Mouse (Mus musculus): ENCODE data around the gene Gm20671.
"Not testable (repeated sequence)": the region's sequence is repeated elsewhere in the genome, so short reads cannot be mapped to it uniquely, and the experiment has no call there.

The Gm20671 gene

DNA sequence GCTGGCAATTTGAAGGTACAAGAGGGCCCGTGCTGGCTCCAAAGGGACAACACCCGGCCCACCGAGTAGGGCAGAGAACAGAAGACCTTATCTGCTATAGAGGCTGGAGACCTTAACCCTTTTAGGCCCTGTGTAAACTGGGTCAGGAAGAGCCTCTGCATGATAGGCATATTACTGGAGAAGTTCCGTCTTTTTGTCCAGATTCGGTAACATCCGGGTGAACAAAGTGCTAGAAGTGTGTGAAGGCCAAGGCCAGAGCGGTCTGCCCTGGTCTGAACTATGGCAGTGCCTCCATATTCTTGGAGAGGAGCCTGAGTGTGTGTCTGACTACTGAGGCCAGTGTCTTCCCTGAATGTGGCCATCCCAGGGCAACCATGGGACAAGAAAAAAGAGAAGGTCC lies at the start of gene Gm20671:
TSS of gene Gm20671 (minus strand) at position 101 of the 400 bp plus-strand sequence.
- no peak for DNase-seq (ENCODE audit: low spot score)

DNA sequence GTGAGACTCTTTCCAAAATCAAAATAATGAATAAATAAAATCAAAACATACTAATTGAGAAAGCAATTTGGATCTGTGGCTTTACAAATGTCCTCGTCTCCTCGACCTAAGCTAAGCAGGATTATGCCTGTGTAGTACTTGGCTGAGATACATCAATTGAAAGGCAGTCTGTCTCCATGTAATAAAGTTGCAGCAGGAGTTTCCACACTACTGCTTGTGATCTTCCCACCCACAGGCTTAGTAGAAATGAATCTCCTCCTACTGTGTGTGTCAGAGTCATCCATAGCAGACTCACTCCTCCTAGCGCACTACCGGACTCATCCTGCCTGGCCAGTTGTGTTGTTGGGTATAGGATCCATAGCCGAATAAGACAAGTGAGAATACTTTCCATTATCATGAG lies 45.4 kb upstream of the Gm20671 start:
- DNase-seq (ENCODE audit: low spot score) = no peak

DNA sequence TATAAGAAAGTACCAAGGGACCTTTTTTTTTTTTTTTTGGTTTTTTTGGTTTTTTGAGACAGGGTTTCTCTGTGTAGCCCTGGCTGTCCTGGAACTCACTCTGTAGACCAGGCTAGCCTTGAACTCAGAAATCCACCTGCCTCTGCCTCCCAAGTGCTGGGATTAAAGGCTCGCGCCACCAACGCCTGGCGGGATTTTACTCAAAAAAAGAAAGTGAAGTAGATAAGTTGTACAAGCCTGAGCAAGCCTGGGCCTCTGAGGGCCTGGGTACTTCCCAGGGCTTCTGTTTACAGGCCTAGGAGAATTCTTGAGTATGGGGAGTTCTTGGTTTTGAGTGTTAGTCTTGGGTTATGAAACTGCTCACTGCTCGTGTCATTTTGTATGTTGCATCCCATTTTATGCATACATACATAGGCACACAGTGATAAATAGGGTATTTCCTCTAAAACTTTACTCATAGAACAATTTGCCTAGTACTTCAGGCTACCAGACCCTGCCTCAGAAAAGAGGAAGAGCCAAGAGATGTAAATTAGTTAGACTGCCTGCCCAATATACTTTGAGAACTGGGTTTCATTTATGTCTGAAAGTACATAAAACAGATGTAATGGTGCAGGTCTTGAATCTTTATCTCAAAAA lies 42.6 kb upstream of the Gm20671 start:
- no peak for DNase-seq (ENCODE audit: low spot score)

DNA sequence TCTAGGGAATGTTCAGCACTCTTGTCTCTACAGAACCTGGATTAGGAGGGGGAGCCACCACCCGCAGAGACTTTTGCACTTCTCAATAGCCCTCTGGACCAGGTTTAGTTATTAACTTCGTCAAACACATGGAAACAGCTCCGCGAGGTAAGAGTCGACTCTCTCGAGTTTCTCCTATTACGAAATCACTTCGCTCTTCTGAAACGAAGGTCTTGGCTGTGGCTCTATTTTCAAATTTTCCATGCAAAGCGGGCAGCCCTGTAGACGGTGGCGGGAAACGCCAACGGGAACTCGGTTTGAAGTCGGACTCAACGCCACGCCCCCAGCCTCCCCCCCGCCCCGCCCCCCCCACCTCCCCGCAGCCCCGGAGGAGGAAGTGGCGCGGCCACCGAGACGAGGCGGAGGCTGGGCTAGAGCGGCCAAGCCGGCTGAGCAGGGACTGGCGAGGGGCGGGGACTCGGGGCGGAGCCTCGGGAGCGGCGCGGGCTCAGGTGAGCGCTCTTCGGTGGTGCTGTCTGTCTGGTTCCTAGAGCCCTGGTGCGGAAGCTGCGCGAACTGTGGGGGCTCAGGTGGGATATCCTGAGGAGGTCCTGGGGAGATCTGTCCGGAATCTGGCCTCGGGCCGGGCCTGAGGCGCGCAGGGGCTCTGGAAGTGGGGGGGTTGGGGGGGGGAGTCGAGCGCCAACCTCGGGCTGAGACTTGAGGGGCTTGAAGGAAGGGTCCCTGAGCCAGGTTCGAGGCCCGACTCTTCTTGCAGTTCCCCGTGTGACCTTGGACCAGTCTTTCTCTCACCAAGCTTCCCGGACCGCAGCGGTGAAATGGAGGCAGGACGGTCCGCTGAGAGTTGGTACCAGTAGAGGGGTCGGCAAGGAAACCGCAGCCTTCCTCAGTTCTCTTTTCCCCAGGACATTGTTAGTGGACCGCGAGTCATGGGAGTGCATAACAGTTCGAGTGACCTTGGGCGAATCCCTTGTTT lies 36.6 kb upstream of the Gm20671 start, which contains the start of gene Depdc5:
TSS of gene Depdc5 (plus strand) at position 449 of the 976 bp plus-strand sequence.
- peak; percentile 93 for DNase-seq (ENCODE audit: low spot score)

DNA sequence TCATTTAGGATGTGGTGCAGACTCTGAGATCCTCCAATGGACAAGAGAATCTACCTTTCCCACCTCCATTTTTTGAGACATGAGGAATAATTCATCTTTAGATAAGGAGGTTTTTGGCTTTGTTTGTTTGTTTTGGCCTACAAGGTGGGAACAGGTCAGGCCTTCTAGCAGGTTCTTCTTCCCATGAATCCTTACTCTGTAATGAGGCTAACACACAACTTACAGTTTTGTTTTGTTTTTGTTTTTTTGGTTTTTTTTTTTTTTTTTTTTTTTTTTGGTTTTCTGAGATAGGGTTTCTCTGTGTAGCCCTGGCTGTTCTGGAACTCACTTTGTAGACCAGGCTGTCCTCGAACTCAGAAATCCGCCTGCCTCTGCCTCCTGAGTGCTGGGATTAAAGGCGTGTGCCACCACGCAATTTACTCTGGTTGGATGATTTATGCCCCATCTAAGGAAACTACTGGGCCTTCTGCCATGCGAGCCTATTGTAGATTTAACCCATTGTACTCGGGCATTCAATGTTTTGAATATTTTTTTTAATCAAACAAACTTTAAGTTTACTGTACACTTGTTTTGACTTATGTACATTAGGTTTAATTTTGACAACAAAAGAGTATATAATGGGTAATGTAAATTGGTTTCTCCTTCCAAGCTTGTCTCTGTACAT lies 35.7 kb upstream of the Gm20671 start:
- DNase-seq (ENCODE audit: low spot score) = no peak

DNA sequence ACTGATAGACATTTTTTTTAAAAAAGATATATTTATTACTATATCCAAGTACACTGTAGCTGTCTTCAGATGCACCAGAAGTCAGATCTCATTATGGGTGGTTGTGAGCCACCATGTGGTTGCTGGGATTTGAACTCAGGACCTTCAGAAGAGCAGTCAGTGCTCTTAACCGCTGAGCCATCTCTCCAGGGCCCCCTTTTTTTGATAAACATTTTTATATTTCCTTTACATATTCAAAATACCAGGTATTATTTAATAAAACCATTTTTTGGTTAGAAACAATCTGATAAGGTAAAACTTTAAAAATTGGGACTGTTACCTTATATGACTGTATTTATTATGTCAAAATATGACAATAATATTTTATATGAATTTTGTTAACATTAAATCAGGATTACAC lies 34.2 kb upstream of the Gm20671 start:
- no peak for DNase-seq (ENCODE audit: low spot score)

DNA sequence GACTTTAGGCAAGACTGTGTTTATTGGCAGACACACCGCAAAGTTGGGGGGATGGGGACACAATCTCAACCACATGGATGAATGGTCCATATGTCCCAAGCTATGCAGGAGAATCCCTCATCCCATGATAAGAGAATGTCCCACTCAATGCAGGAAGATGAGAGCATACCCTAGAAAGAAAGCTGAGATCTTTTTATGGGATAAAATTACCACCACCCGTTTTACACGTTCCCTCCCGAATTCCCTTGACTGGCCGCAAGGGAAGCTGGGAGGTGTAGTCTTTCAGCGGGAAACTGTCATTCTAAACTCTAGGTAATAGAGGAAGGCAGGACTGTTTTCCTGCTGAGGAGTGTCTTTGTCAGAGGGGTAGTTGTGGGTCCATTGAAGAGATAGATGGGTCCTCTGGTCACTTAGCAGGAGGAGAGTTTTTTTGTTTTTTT lies 30.9 kb upstream of the Gm20671 start:
- DNase-seq (ENCODE audit: low spot score) = peak; percentile 27

DNA sequence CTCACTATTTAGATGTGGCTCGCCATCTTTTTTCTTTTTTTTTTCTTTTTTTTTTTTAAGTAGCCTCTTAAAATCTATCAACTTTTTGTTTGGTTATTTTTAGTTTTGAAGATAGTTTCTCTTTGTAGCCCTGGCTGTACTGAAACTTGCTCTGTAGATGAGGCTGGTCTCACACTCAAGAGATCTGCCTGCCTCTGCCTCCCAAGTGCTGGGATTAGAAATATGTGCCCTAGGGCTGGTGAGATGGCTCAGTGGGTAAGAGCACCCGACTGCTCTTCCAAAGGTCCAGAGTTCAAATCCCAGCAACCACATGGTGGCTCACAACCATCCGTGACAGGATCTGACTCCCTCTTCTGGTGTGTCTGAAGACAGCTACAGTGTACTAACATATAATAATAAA lies 28.4 kb upstream of the Gm20671 start:
- not testable (repeated sequence) for DNase-seq (ENCODE audit: low spot score)

DNA sequence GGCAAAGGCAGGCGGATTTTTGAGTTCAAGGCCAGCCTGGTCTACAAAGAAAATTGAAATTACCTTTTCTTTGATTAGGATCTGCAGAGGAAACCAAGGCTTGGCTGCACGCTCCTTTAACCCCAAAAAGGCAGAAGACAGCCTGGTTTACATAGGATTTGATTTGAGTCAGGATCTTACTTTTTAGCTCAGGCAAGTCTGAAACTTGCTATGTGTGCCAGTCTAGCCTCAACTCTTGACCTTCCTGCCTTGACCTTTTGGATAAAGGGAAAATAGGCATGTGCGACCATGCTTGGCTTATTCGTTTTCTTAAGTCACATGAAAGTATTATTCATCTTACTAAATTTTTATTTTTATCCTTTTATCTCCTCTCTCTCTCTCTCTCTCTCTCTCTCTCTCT lies 27.9 kb upstream of the Gm20671 start:
- no peak for DNase-seq (ENCODE audit: low spot score)

DNA sequence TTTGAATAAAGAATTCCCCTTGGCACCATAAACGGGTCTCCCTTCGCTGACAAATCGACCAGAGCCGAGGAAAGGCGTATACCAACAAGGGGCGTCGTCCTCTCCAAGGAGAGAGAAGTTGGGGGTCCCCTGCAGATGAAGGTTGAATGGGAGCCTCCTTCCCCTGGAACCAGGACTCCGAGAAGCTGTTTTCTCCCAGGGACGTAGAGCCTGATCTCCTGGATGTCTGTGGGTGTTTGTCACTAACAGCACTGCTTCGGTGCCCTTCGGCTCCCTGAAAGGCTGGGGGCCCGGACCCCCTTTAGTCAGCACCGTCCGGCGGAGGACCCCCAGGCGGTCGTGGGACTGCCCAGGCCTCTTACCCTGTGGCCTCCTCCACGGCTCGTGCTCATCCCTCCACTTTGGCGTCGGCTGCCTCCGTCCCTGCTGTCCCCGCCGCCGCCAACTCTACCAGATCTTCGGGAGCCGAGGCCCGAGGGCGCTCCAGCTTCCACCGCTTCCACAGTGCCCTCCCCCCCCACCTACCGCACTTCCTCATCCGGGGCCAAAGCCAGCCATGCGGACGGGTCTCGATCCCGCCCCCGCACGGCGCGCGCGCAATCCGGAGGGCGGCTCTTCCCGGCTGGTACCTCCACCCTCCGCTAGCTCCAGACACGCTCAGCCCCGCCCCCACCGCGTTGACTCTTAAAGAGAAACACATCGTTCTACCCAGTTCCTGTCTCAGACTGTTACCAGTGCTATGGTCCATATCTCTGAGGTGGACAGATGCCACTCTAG lies 27.0 kb upstream of the Gm20671 start, which contains the start of gene Prr14l:
TSS of gene Prr14l (minus strand) at position 526 of the 777 bp plus-strand sequence.
- peak; percentile 99 for DNase-seq (ENCODE audit: low spot score)

DNA sequence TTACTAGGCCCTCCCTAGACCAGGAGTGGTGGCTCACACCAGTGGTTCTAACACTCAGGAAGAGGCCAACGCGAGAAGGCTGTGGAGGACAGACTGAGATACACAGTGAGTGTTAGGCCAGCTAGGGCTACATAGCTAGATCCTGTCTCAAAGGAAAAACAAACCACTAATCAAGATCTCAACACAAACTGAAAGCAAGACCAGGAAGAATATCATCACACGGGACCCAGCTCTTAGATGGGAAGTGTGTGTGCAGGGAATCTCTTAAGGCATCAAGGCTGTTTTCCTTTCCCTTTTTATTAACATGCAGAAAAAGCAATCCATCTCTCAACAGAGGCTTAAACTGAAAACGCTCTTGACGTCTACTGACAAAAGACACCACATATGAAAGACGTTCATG lies 25.1 kb upstream of the Gm20671 start:
- DNase-seq (ENCODE audit: low spot score) = no peak

DNA sequence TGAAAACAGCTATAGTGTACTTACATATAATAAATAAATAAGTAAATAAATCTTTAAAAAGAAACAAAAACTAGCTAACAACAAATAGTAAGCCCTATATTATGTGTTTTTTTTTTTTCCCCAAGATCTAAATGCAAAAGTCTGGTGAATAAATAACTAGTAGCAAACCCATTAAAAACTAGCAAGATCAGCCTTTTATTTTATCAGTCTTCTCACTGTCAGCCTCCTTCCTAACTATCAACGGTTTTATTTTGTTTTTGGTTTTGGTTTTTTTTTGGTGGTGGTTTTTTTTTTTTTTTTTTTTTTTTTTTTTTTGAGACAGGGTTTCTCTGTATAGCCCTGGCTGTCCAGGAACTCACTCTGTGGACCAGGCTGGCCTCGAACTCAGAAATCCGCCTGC lies 22.7 kb upstream of the Gm20671 start:
- DNase-seq (ENCODE audit: low spot score) = not testable (repeated sequence)

DNA sequence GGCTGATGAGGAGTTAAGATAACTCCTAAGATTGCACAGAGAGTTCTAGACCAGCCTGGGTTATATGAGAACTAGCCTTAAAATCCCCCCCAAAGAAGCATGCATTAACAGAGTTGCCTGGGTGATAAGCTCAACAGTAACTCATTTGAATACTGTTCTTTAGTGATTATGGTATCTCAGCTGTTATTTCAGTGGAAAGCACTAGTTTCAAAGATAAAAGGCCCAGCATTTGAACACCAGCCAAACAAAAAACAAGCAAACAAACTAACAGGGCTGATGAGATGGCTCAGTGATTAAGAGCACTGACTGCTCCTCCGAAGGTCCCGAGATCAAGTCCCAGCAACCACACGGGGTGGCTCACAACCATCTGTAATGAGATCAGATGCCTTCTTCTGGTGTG lies 22.3 kb upstream of the Gm20671 start:
- no peak for DNase-seq (ENCODE audit: low spot score)

DNA sequence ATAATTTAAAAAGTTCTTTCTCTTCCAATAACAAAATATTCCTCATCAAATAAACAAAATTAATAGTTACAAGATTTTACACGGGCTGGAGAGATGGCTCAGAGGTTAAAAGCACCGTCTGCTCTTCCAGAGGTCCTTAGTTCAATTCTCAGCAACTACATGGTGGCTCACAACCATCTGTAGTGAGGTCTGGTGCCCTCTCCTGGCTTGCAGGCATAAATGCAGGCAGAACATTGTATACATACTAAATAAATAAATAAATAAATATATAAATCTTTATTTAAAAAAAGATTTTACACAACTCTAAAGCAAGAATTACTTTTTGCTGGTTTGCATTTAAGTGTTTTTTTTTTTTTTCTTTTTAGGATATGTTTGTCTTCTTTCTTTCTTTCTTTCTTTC lies 13.1 kb upstream of the Gm20671 start:
- no peak for DNase-seq (ENCODE audit: low spot score)

DNA sequence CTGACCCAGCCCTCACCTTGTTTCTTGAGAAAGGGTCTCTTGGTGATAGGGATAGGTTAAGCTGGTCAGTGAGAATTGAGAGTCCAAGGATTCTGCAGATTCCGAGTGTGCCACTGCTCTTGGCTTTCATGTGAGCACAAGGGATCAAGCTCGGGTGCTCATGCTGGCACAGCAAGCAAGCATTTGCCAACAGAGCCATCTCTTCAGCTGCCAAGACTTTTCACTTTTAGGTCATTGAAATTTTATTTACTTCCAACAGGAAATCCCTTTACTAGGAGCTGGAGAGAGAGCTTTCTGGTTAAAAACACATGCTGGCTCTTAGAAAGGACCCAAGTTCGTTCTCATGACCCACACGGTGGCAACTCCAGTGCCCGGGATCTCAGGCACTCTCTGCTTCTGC lies 10.1 kb upstream of the Gm20671 start:
- DNase-seq (ENCODE audit: low spot score) = no peak

DNA sequence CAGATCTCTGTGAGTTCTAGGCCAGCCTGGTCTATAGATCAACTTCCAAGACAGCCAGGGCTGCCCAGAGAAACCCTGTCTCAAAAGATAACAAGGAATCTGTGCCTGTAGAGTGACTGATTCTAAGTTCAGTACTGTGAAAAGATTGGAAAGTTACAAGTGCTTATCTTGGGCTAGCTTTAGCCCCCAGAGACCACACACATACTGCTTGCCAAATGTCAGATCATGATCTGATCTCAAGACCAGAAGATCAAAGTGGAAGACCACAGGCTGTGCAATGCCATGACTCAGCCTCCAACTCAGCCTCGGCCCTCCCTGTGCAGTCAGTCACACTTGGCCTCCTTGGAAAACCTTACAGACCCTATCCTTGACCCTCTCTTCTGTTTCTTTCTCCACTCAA lies 7.6 kb upstream of the Gm20671 start:
- no peak for DNase-seq (ENCODE audit: low spot score)

DNA sequence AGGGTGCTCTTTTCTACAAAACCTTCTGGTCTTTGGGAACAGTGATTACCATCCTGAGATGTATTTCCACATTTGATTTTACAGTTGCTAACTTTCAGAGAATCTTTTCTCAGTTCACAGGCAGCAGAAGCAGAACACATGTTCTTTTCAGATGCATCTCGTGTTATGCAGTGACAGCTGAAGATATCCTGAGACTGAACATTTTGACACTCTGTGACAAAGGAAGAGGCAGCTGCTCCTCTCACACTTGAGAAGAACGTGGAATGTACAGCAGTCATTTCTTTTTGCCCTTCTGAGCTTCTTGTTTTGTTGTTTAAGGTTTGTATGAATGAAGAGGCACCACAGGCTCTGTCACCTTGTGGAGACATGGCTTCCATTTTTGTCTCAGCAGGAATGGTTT lies 3.1 kb upstream of the Gm20671 start:
- no peak for DNase-seq (ENCODE audit: low spot score)

DNA sequence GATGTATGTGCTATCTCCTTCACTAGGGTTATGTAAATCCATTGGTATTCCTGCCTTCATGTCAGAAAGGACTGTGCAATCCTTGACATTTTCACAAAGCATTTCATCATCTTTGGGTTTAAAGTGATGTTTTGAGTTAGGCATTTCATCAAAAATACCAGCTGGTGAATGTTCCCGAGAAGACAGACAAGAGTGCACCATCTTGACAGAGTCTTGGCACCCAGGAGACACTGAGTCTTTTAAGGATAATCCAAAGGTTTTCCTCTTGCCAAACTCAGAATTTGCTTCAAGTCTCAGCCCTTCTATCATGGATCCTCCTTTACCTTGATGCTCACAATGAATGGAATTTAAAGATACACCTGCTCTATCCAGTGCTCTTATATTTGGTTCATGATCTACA lies 1.9 kb upstream of the Gm20671 start:
- not testable (repeated sequence) for DNase-seq (ENCODE audit: low spot score)

DNA sequence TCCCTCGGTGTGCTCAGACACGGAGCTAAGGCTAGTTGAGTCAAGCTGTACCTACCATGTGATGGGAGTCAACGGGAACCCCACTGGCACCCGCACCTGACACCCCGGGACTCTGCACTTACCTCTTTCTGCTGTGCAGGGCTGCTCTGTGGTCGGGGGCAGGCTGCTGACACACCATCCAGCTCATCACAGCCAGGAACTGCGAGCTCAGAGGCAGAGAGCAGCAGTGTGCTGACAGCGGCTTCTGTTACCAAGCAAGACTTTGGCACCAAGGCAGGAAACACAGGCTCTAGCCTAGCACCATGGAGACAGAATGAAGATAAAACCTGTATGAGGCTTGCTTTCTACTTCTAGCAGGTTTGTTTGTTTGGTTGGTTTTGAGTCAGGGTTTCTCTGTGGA lies 6.4 kb downstream of the Gm20671 start:
- no peak for DNase-seq (ENCODE audit: low spot score)

DNA sequence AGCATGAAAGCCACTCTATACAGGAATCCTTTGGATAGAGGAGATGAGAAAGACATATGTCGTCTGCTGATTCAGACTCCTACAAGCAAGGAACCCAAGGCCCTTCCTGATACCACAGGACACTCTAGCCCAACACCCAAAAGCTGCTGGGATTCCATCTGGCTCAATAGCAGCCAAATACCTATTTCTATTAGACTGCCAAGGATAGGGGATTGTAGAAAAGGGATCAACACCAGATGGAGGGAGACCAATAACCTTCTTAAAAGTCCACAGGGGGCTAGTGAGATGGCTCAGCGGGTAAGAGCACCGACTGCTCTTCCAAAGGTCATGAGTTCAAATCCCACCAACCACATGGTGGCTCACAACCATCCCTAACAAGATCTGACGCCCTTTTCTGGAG lies 11.5 kb downstream of the Gm20671 start:
- no peak for DNase-seq (ENCODE audit: low spot score)

DNA sequence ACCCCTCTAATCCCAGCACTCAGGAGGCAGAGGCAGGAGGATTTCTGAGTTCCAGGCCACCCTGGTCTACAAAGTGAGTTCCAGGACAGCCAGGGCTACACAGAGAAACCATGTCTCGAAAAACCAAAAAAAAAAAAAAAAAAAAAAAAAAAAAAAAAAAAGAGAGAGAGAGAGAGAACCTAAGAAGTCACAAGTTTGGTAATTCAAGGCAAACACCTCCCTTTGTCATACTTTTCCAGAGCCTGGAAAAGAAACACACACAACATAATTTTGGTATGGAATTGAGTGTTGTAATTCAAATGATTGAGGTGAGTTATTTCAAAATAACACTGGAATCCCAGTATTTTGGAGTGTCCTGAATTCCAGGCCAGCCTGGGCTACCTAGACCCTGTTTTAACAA lies 40.5 kb downstream of the Gm20671 start:
- DNase-seq (ENCODE audit: low spot score) = not testable (repeated sequence)
